Comparison of ENCODE assay signal across 24 mouse cellular contexts in genomic region chr14:99280825-99281433, GRCm38 (mm10). TPM values are rescaled to one million over a fixed set of nuclear protein-coding genes. Genes with fewer than 3 reads are reported as not detected.
"Had no signal": no experiment of that assay in that cellular context is flagged by ENCODE, and none has a peak within 500 bp of the region (broad histone marks: within the 10 kb centered on the region; RNA-seq: fewer than 3 reads in every experiment).

No protein-coding gene starts in this region.

- H3K27ac ChIP-seq: kidney, embryonic 15.5 days; left cerebral cortex, adult 2 months; limb, embryonic 12.5 days; limb, embryonic 15.5 days; liver, embryonic 14.5 days; macrophage; midbrain, embryonic 10.5 days; midbrain, embryonic 13.5 days; neural tube, embryonic 13.5 days had no signal

- H3K4me3 ChIP-seq: kidney, embryonic 15.5 days; left cerebral cortex, adult 2 months; limb, embryonic 12.5 days; limb, embryonic 15.5 days; megakaryocyte, embryonic 14.5 days; midbrain, embryonic 10.5 days; midbrain, embryonic 13.5 days; myocyte; neural tube, embryonic 13.5 days had no signal

- DNase-seq: kidney, adult 8-10 months; kidney, postnatal 10 days; kidney, postnatal 36 days; layer of hippocampus, postnatal 36 days; left cerebral cortex, postnatal 4 days; liver, postnatal 0 days; lung, embryonic 14.5 days; retina, postnatal 1 day; thymus, adult 2 months; thymus, postnatal 36 days had no signal

- H3K4me1 ChIP-seq: limb, embryonic 15.5 days had no signal

- H3K4me2 ChIP-seq: kidney, embryonic 15.5 days; limb, embryonic 12.5 days; limb, embryonic 15.5 days; liver, embryonic 11.5 days; lung, embryonic 14.5 days; midbrain, embryonic 13.5 days; neural tube, embryonic 13.5 days had no signal

- H3K36me3 ChIP-seq: kidney, embryonic 15.5 days; limb, embryonic 12.5 days; limb, embryonic 15.5 days; midbrain, embryonic 10.5 days; midbrain, embryonic 13.5 days; neural tube, embryonic 13.5 days had no signal

- ATAC-seq: liver, postnatal 0 days; lung, postnatal 0 days; midbrain, embryonic 13.5 days; midbrain, embryonic 16.5 days had no signal

- H3K27me3 ChIP-seq: limb, embryonic 15.5 days; megakaryocyte, embryonic 14.5 days; neural tube, embryonic 13.5 days had no signal

- H3K9ac ChIP-seq: kidney, embryonic 15.5 days; limb, embryonic 12.5 days; limb, embryonic 15.5 days; liver, embryonic 14.5 days; liver, postnatal 0 days; lung, embryonic 14.5 days; midbrain, embryonic 13.5 days; neural tube, embryonic 13.5 days had no signal

- H3K9me3 ChIP-seq: kidney, embryonic 15.5 days; limb, embryonic 12.5 days; limb, embryonic 15.5 days; megakaryocyte, embryonic 14.5 days; midbrain, embryonic 10.5 days; midbrain, embryonic 13.5 days; neural tube, embryonic 13.5 days had no signal

RNA-seq across cellular contexts. Expression of gene Klf5, which starts 17.6 kb away (rescaled TPM):
- polyA plus RNA-seq: macrophage had no signal
